Mouse (Mus musculus) limb, embryonic 10.5 days (tissue): ENCODE results near the gene Emx1. TPM values are rescaled to one million over a fixed set of nuclear protein-coding genes. Genes with fewer than 3 reads are reported as not detected.

ENCODE experiments used
- DNase-seq: peaks from one replicate; pipeline ENCODE4 v3.0.0-alpha.2; 2017; ENCODE audit warnings: low spot score
- H3K27ac ChIP-seq: fragments of 300-500 bp; sonication (generic); 2 replicates; pipeline ENCODE4 v1.5.1; 2016; ENCODE audit warnings: mild to moderate bottlenecking
- H3K27me3 ChIP-seq: fragments of 300-500 bp; sonication (generic); 2 replicates; pipeline ENCODE4 v1.6.1; 2016; ENCODE audit warnings: low read depth, mild to moderate bottlenecking; ENCODE audit not compliant: poor library complexity, severe bottlenecking
- H3K36me3 ChIP-seq: fragments of 300-500 bp; sonication (generic); 2 replicates; pipeline ENCODE4 v1.6.1; 2016; ENCODE audit warnings: mild to moderate bottlenecking, moderate library complexity
- H3K4me1 ChIP-seq: fragments of 300-500 bp; sonication (generic); 2 replicates; pipeline ENCODE4 v1.6.1; 2016
- H3K4me3 ChIP-seq: fragments of 300-500 bp; sonication (generic); 2 replicates; pipeline ENCODE4 v1.5.1; 2016; ENCODE audit warnings: mild to moderate bottlenecking, moderate library complexity
- H3K9me3 ChIP-seq: fragments of 300-500 bp; sonication (generic); replicated peaks from 2 replicates; pipeline ENCODE4 v1.6.1; 2016; ENCODE audit warnings: mild to moderate bottlenecking
- WGBS: fragments of 180-500 bp; shearing (Covaris S2); methylation state at CpG from one replicate; pipeline ENCODE4 v1.1.7; 2016; 5-methylcytosine and 5-hydroxymethylcytosine counted together
- polyA plus RNA-seq: library from polyadenylated mRNA; unstranded; fragments of >200 nt; fragmentation: Nextera tagmentation; extraction: Ambion mirVana; gene quantifications from 2 replicates; pipeline ENCODE4 v1.2.1, GENCODE M21; 2016

The Emx1 gene
- polyA plus RNA-seq, 1 experiment from 2014 or later: 1.8 TPM

DNA sequence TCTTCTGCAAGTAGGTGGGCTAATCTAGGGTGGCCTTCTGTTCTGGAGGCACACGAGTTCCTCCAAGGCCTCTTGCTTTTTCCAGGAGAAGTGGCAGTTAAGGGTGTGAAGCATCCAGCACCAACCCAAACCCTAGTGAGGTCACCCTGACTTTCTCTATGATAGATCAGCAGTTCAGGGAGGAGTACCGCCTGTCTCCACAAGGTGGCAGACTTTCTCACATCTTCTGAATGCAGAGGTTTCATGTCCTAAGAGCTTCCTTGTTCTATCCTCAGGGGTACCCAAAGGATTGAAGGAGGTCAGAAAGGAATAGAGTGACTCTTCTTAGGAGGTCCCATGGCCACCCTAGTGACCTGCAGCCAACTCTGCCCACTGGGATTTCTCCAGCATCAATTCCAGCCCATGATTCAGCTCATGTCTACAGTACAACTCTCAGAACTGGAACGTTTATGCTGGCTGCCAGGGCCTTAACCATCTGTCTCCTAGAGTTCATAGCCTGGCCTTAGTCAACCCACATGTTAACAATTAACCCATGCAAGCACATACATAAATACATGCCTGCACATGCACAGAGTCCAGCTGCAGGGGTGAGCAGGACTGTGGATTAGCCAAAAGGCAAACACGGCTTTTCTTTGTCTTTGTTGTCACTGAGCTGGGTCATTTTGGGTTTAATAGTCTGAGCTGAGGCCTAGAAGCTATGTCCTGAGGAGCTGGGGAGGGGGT, 26.9 kb upstream of the Emx1 start:
- 46% methylated on average over 4 of the region's 4 CpGs for WGBS
- DNase-seq: peak; percentile 86
- H3K4me3 ChIP-seq: no peak overlapping the region
- H3K27ac ChIP-seq: peak overlapping the region; percentile 3; the same call in 1 of the 2 replicates
- no peaks in the 10 kb centered on the region for H3K9me3 ChIP-seq
- H3K4me1 ChIP-seq: peaks cover 6% of the 10 kb centered on the region
- H3K36me3 ChIP-seq: no peaks in the 10 kb centered on the region
- H3K27me3 ChIP-seq: peaks cover 6% of the 10 kb centered on the region; the same call in 1 of the 2 replicates

DNA sequence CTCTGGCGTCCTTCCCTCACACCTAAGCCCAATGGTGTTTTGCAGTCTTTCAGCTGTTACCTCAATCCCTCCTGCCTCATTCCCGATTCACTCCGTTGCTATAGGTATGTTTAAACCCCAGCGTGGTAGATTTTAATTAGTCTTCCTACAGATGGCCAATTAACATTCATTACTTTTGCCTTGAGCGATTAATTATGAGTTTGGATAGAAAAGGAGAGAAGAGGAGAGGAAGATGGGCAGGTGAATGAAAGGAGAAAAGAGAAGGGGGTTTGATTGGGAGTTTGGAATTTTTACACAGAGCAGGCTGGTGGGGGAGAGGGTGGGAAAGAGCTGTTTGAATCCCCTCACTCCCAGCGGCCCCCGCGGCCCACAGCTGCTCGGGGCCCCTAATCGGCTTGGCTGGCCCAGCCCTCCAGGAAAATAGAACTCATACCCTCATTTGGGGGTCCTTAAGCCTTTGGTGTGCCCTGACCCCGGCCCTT, 21.8 kb upstream of the Emx1 start:
- WGBS: 60% methylated on average over 11 of the region's 11 CpGs
- DNase-seq: no peak
- Histone ChIP-seq H3K27me3 (peaks cover 15% of the 10 kb centered on the region), H3K27ac (no peak overlapping the region), H3K36me3 (no peaks in the 10 kb centered on the region), H3K9me3 (no peaks in the 10 kb centered on the region), H3K4me3 (no peak overlapping the region), H3K4me1 (peaks cover 6% of the 10 kb centered on the region; the same call in 1 of the 2 replicates)

DNA sequence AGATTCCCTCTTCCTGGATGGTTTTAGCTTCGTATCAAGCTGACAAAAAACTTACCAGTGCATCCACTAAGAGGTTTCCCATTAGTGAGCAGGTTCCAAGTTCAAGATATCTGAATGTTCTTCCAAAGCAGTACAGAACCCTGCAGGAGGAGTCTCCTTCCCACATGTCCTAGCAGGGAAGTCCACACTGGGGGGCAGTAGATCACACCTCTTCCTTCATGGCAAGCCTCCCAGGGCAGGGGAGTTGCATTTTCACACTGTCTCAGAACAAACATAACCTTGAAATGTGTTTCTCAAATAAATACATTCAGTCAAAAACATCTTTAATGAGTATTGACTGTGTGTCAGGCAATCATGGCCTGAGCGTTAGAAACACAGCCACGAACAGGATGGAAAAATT, 7.7 kb upstream of the Emx1 start:
- Histone ChIP-seq H3K36me3 (no peaks in the 10 kb centered on the region), H3K9me3 (no peaks in the 10 kb centered on the region), H3K4me1 (no peaks in the 10 kb centered on the region), H3K27me3 (peaks cover 72% of the 10 kb centered on the region), H3K4me3 (no peak overlapping the region), H3K27ac (no peak overlapping the region)
- no peak for DNase-seq
- WGBS: 80% methylated on average over 3 of the region's 3 CpGs

DNA sequence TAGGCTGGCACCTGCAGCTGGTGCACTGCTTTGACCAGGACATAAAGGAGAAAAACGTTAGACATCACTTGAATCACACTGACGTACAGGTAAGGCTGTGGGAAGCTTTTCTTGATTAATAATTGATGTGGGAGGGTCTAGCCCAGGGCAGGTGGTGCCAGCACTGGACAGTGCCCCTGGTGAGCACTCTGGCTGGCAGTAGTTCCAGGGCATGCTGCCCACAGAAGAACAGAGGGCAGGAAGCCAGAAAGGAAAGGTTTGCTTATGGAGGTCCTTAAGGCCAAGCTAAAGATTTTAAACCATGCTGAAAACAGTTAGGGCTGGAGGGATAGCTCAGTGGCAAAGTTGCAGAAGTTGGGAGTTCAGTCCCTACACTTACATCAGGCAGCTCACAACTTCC, 7.2 kb upstream of the Emx1 start:
- DNase-seq: no peak
- peaks cover 76% of the 10 kb centered on the region for H3K27me3 ChIP-seq
- WGBS: 79% methylated on average over 2 of the region's 2 CpGs

DNA sequence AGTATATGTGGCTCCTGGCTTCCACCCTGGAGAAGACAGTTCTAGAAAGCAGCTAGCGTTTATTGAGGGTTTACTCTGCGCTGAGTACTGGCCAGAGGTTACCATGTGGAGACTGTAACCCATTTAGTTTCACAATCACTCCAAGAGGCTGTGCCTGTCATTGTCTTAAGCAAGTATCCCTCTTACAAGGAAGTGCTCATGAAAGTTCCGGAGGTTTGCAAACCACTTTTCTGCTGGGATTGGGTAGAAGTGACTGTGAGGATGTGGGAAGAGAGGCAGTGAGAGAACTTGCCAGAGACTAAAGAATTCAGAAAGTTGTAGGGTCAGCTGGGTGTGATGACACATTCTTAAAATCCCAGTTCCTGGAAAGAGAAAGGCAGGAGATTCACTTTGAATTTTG, 3.3 kb upstream of the Emx1 start:
- H3K4me1 ChIP-seq: peaks cover 28% of the 10 kb centered on the region
- no peaks in the 10 kb centered on the region for H3K36me3 ChIP-seq
- peaks cover 98% of the 10 kb centered on the region for H3K27me3 ChIP-seq
- DNase-seq: no peak
- no peaks in the 10 kb centered on the region for H3K9me3 ChIP-seq
- no peak overlapping the region for H3K4me3 ChIP-seq
- WGBS: 61% methylated on average over 3 of the region's 3 CpGs
- no peak overlapping the region for H3K27ac ChIP-seq

More for the DNA sequence above, 7.2 kb upstream of the Emx1 start:
- no peak overlapping the region for H3K27ac ChIP-seq
- H3K36me3 ChIP-seq: no peaks in the 10 kb centered on the region
- H3K9me3 ChIP-seq: no peaks in the 10 kb centered on the region
- no peak overlapping the region for H3K4me3 ChIP-seq
- H3K4me1 ChIP-seq: no peaks in the 10 kb centered on the region

DNA sequence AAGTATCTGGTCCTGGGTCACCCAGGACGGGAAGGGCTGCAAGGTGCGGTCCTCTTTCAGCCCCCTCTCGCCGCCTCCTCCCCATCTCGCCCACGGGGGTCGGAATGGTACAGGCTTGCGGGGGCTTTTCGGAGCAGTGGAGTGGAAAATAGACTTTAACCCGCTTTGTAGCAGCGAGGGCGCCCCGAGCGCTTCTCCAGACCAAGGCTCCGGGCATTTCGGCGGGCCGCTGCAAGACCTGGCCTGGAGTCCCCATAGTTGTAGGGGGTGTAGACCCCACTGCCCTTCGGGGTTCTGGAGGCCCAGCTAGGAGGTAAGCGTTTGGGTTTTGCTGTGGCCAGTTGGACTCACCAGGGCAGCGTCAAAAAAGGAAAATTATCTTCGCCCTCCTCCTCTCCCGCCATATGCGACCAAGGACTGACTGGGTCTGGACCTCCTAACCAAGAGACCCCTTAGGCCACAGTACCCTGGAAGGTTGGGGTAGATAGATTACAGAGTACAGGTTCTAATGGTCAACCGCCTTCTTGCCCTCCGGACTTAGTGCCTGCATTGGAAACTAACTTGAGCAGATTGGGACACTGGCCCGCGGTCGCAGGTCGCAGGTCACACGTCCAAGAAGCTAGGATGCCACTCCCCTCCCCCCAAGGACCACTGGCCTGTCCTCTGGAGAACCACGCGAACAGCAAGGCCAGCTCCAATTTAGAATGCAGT, 1.1 kb upstream of the Emx1 start:
- peak; percentile 66 for DNase-seq
- peak overlapping the region; percentile 26 for H3K4me3 ChIP-seq

DNA sequence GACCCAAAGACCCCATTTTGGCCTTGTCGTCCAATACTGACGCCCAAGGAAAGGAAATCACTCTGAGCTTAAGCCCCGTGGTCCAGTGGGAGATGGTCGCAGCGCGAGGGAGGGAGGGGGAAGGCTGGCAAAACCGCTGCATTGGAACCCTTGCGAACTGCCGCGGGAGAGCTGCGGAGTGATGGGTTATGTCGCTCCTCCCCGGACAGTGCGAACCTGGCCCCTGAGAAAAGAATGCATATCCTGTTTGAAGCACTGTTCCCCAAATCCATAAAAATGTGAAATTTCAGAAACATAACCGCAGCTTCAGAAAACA, 536 bp upstream of the Emx1 start:
- H3K36me3 ChIP-seq: no peaks in the 10 kb centered on the region
- H3K4me1 ChIP-seq: peaks cover 43% of the 10 kb centered on the region
- H3K9me3 ChIP-seq: no peaks in the 10 kb centered on the region
- H3K4me3 ChIP-seq: peak overlapping the region; percentile 50; the same call in 1 of the 2 replicates
- H3K27me3 ChIP-seq: peaks cover 99% of the 10 kb centered on the region
- peak; percentile 53 for DNase-seq
- WGBS: under 1% methylated on average over 15 of the region's 15 CpGs
- no peak overlapping the region for H3K27ac ChIP-seq

More for the DNA sequence above, 1.1 kb upstream of the Emx1 start:
- Histone ChIP-seq H3K4me1 (peaks cover 43% of the 10 kb centered on the region), H3K27me3 (peaks cover 99% of the 10 kb centered on the region), H3K9me3 (no peaks in the 10 kb centered on the region), H3K27ac (no peak overlapping the region), H3K36me3 (no peaks in the 10 kb centered on the region)
- WGBS: 1% methylated on average over 33 of the region's 33 CpGs

DNA sequence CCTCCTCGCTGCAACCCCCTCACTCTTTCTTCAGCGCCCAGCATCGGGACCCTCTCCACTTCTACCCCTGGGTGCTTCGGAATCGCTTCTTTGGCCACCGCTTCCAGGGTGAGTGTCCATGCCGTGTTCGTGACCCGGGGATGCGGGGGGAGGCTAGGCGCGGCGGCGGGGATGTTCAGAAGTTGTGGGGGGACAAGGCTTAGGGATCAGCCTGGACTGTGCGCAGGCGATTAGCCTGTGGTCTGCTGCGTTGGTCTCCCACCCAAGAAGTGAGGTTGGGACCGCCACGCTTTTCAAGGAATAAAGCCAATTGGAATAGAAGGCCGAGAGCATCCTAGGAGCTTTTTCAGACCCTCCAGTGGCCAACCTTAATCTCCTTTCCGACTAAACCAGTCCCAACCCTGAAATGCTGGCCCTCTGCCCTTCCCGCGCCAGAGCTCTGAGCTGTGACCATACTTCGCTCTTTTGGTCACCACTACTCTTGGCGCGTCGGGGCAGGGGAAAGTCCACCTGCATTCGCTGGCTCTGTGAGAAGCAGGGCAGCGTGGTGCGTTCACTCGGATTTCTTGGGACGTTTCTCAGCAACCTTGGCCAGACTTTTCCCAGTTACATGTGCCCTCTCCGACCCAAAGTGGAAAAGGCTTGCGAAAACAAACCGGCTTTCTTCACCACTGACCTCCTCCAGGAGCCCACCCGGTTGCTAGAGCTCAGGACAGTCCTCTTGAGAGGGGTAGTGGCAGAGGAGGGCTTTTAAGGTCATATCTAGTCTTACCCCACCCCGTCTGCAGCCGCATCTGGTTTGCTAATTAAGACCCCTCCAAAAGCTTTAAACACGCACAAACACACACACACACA, 1.2 kb downstream of the Emx1 start:
- Histone ChIP-seq H3K27ac (peak overlapping the region; percentile 46; the same call in 1 of the 2 replicates), H3K36me3 (no peaks in the 10 kb centered on the region), H3K4me1 (peaks cover 43% of the 10 kb centered on the region), H3K9me3 (no peaks in the 10 kb centered on the region), H3K4me3 (peak overlapping the region; percentile 50), H3K27me3 (peaks cover 99% of the 10 kb centered on the region)
- 2% methylated on average over 39 of the region's 39 CpGs for WGBS
- peak; percentile 74 for DNase-seq

DNA sequence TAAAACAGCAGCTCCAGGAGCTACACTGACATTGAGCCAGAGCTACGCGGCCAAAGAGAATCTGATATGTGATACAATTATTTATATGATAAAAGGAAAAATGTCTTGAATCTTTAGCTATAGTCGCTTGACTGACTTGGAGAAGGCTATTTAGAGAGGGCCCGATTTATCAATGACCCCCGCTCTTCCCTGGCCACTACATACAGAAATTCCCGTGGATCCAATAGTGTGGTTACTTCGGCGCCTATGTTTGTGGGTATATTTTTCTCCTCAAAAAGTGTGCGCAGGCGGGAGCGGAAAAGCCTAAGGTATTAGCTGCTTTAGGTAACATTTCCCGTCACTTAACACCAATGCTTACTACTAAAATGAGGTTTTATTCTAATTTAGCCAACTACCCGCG, 2.1 kb downstream of the Emx1 start:
- H3K4me1 ChIP-seq: peaks cover 50% of the 10 kb centered on the region

DNA sequence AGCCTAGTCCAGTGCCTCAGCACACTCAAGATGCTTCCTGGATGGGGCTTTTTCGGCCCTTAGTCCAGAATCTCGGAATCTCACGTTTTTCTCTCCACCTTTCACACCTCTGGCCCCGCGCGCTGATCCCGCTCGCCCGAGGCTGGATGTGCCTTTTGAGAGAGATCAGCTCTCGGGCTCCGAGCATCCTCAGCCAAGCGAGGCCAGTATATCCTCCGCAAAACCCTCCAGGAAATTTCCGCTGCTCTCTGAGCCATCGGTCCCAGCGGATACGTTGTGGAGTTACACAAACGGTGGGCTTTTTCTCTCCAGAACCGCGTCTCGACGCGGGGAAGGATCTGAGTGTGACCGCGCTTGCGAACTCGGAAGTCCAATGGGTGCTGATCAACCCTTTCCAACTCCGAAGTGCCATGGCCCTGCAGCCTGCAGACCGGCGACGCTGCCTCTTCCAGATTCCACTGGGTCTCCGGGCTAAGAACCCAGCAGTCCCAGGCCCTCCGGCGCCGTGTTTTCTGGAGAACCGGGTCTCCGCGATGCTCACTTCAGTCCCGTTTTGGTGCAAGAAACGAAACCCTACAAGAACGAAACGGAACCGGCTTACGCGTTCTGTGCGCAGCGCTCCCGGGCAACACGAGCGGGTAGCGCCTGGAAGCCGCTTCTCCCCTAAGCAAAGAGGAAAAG, 2.8 kb downstream of the Emx1 start:
- under 1% methylated on average over 52 of the region's 52 CpGs for WGBS
- Histone ChIP-seq H3K4me3 (peak overlapping the region; percentile 41), H3K27me3 (peaks cover 100% of the 10 kb centered on the region), H3K4me1 (peaks cover 50% of the 10 kb centered on the region), H3K36me3 (no peaks in the 10 kb centered on the region), H3K27ac (no peak overlapping the region), H3K9me3 (no peaks in the 10 kb centered on the region)
- DNase-seq: peak; percentile 73

More for the DNA sequence above, 2.1 kb downstream of the Emx1 start:
- Histone ChIP-seq H3K4me3 (peak overlapping the region; percentile 41; the same call in 1 of the 2 replicates), H3K27ac (no peak overlapping the region), H3K9me3 (no peaks in the 10 kb centered on the region), H3K27me3 (peaks cover 99% of the 10 kb centered on the region), H3K36me3 (no peaks in the 10 kb centered on the region)
- 5% methylated on average over 14 of the region's 14 CpGs for WGBS
- DNase-seq: no peak

DNA sequence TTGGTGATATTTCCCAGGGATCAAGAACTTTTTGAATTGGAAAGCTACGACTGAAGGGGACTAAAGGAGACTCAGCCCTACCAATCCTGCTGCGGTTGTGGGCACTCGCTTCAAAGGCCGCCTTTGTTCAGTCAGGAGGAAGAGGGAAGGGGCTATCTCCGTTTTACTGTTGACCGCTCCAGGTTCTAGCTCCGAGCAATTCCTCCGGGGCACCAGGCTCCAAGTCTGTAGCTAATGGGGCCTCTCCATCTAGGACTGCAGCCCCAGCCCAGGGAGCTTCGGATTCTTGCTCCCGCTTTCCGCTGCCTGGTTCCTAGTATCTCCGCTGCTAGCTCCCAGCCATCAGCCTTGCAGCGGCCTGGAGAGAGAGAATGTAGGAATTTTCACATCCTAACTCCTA, 3.4 kb downstream of the Emx1 start:
- H3K27me3 ChIP-seq: peaks cover 100% of the 10 kb centered on the region
- H3K36me3 ChIP-seq: no peaks in the 10 kb centered on the region
- peak overlapping the region; percentile 41 for H3K4me3 ChIP-seq
- H3K9me3 ChIP-seq: no peaks in the 10 kb centered on the region
- DNase-seq: no peak
- 2% methylated on average over 13 of the region's 13 CpGs for WGBS
- H3K4me1 ChIP-seq: peaks cover 50% of the 10 kb centered on the region
- no peak overlapping the region for H3K27ac ChIP-seq

DNA sequence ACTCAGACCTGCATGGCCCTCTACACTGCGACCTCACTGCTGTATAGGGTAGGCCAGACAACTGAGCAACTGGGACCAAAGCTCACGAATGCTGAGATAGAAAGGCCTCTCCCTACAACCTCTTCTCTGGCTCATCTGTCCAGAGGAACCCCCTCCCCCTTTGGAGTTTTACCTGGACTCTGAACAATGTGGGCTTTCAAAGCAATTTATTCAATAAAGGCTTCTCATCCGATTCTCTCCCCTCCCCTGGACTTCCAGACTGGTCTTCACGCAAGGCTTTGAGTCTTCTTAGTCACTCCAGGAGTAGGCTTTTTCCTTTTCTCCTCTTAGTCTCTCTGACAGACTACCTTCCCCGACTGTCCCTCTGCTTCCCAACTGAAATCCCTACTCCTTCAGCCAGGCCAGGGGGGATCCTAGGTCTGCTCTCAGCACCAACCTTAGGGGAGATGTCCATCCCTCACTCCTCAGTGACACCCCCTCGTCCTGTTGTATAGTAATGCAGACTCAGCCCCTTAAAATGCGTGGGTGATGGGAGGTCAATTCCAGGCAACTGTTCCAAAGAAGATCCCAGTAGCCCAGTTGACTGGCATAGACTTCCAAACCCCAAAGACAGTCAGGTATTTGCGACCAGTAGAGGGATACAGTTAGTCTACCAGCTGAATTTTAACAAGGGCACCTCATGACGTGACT, 4.7 kb downstream of the Emx1 start:
- Histone ChIP-seq H3K27ac (no peak overlapping the region), H3K4me3 (no peak overlapping the region), H3K36me3 (no peaks in the 10 kb centered on the region), H3K4me1 (peaks cover 41% of the 10 kb centered on the region), H3K27me3 (peaks cover 100% of the 10 kb centered on the region), H3K9me3 (no peaks in the 10 kb centered on the region)
- peak; percentile 35 for DNase-seq
- 14% methylated on average over 9 of the region's 9 CpGs for WGBS
